Mouse (Mus musculus): ENCODE results near the gene Borcs7.

- TF ChIP-seq GATA1 (IDR thresholded peaks at IDR 0.05; ENCODE audit: low read length) (no peak), TAL1 (IDR thresholded peaks at IDR 0.05; ENCODE audit: low read length) (no peak)
These were observed 16.2 kb downstream of the Borcs7 start for GRCm38 (mm10) chr19:46705779-46706495.
